32 mouse cellular contexts compared by ENCODE assay signal in genomic region chr1:34571431-34571830, GRCm38 (mm10). TPM values are rescaled to one million over a fixed set of nuclear protein-coding genes. Genes with fewer than 3 reads are reported as not detected.
DNase-seq lines count a peak whose midpoint lies in the region; ATAC-seq and TF ChIP-seq lines count a peak whose summit lies in the region.
"Had no signal": no experiment of that assay in that cellular context is flagged by ENCODE, and none has a peak within 500 bp of the region (broad histone marks: within the 10 kb centered on the region; RNA-seq: fewer than 3 reads in every experiment).

No protein-coding gene starts in this region.

- no peak for TF ChIP-seq CTCF in layer of hippocampus, adult 2 months (conservative IDR thresholded peaks at IDR 0.05)

- H3K36me3 ChIP-seq in forebrain, embryonic 10.5 days (replicated peaks) = no peaks in the 10 kb centered on the region
- H3K36me3 ChIP-seq: limb, embryonic 13.5 days; lung, embryonic 15.5 days had no signal

- peak overlapping the region; percentile 72 for H3K27ac ChIP-seq in layer of hippocampus, adult 2 months
- H3K27ac ChIP-seq in forebrain, embryonic 10.5 days = no peak overlapping the region
- H3K27ac ChIP-seq: hindbrain, postnatal 0 days; limb, embryonic 13.5 days; liver, embryonic 14.5 days; lung, embryonic 15.5 days; macrophage had no signal

- DNase-seq in frontal cortex, postnatal 25 days (ENCODE audit: low spot score in 2 of 2) = no peak
- peak; percentile 80 for DNase-seq in brain, adult 2 months (ENCODE audit: low read depth, low spot score)
- peak; percentile 43 to 55 for DNase-seq in layer of hippocampus, adult 2 months (ENCODE audit: low spot score in 2 of 2)
- peak; percentile 38 to 84 for DNase-seq in left cerebral cortex, postnatal 14 days (ENCODE audit: low spot score in 2 of 2)
- no peak for DNase-seq in embryo, embryonic 9.5 days (ENCODE audit: extremely low spot score)
- DNase-seq in forebrain, embryonic 10.5 days (ENCODE audit: extremely low spot score, low spot score) = no peak
- DNase-seq in urinary bladder, postnatal 10 days (ENCODE audit: low spot score) = no peak
- DNase-seq: adrenal gland, postnatal 25 days; cerebellum, adult 9-10 months; forebrain, postnatal 0 days; gastrocnemius, postnatal 25 days; retina, postnatal 1 day; thymus, adult 2 months had no signal

- H3K4me1 ChIP-seq in forebrain, embryonic 10.5 days = no peaks in the 10 kb centered on the region
- H3K4me1 ChIP-seq: limb, embryonic 13.5 days; lung, embryonic 15.5 days had no signal

- WGBS in forebrain, embryonic 10.5 days = 75% methylated on average over 6 of the region's 6 CpGs

- ATAC-seq in frontal cortex, adult (ENCODE audit: low TSS enrichment) = peak; percentile 91
- ATAC-seq: forebrain, postnatal 0 days; hindbrain, postnatal 0 days; intestine, postnatal 0 days had no signal

- no peaks in the 10 kb centered on the region for H3K27me3 ChIP-seq in forebrain, embryonic 10.5 days (ENCODE audit: poor library complexity, severe bottlenecking)
- H3K27me3 ChIP-seq: CH12.LX; lung, embryonic 15.5 days had no signal

- H3K4me3 ChIP-seq in layer of hippocampus, adult 2 months = no peak overlapping the region
- H3K4me3 ChIP-seq in forebrain, embryonic 10.5 days = no peak overlapping the region
- H3K4me3 ChIP-seq: limb, embryonic 13.5 days; lung, embryonic 15.5 days had no signal

- no peaks in the 10 kb centered on the region for H3K9me3 ChIP-seq in forebrain, embryonic 10.5 days
- H3K9me3 ChIP-seq: limb, embryonic 13.5 days; lung, embryonic 15.5 days had no signal

- intact Hi-C loops in left cerebral cortex, postnatal 14 days (cut with DNase I) = no loop called here

RNA-seq across cellular contexts. Expression of gene Amer3, which starts 8.0 kb away (rescaled TPM):
- 10 to 100 TPM; 41.0 to 43.8 TPM for total RNA-seq in layer of hippocampus, adult 2 months (2021)
- total RNA-seq in left cerebral cortex, postnatal 14 days (2021) = 10 to 100 TPM; 26.4 to 29.2 TPM
- 0.48 and 0.71 TPM in 2 replicates for polyA plus RNA-seq in forebrain, embryonic 10.5 days (2016; fragmentation: Nextera tagmentation; extraction: Ambion mirVana)
- total RNA-seq: gastrocnemius, postnatal 25 days; heart, adult 8-10 months; hematopoietic stem cell, adult 5-6 weeks; MEL had no signal
- polyA plus RNA-seq: liver, embryonic 14.5 days; macrophage; thymus, adult 2 months had no signal

RNA-seq across cellular contexts. Expression of gene Prss40, which starts 10.7 kb away (rescaled TPM):
- total RNA-seq in layer of hippocampus, adult 2 months (2021) = not detected
- not detected for total RNA-seq in left cerebral cortex, postnatal 14 days (2021)
- polyA plus RNA-seq in forebrain, embryonic 10.5 days (2016; fragmentation: Nextera tagmentation; extraction: Ambion mirVana) = not detected in 2 replicates
- total RNA-seq: adrenal gland, postnatal 25 days; CH12.LX; forebrain, postnatal 0 days; gastrocnemius, postnatal 25 days; heart, adult 8-10 months; hematopoietic stem cell, adult 5-6 weeks; hindbrain, postnatal 0 days; MEL had no signal
- polyA plus RNA-seq: embryonic facial prominence, embryonic 14.5 days; forebrain, postnatal 0 days; heart, embryonic 16.5 days; intestine, postnatal 0 days; kidney, embryonic 16.5 days; large intestine, adult 2 months; liver, embryonic 14.5 days; lung, embryonic 15.5 days; macrophage; midbrain, embryonic 11.5 days; spleen, adult 2 months; stomach, embryonic 14.5 days; thymus, adult 2 months; urinary bladder, adult 2 months had no signal

RNA-seq across cellular contexts. Expression of gene Cfc1, which starts 36.0 kb away (rescaled TPM):
- under 1 TPM in 1 of 2 experiments, not detected in 1; 0.36 TPM for total RNA-seq in layer of hippocampus, adult 2 months (2021)
- total RNA-seq in left cerebral cortex, postnatal 14 days (2021) = not detected
- polyA plus RNA-seq in forebrain, embryonic 10.5 days (2016; fragmentation: Nextera tagmentation; extraction: Ambion mirVana) = not detected in 2 replicates
- total RNA-seq: adrenal gland, postnatal 25 days; CH12.LX; forebrain, postnatal 0 days; gastrocnemius, postnatal 25 days; heart, adult 8-10 months; MEL had no signal
- polyA plus RNA-seq: heart, embryonic 16.5 days; intestine, postnatal 0 days; large intestine, adult 2 months; liver, embryonic 14.5 days; macrophage; midbrain, embryonic 11.5 days; spleen, adult 2 months; thymus, adult 2 months had no signal

Comparison
In these comparisons a context has a peak if more than half of its experiments do, and no peak if none do; other contexts are left out.
1. DNase-seq: peak in brain, adult 2 months (single experiment), layer of hippocampus, adult 2 months (2 of 2) and left cerebral cortex, postnatal 14 days (2 of 2); none in frontal cortex, postnatal 25 days (0 of 2), embryo, embryonic 9.5 days (single experiment), forebrain, embryonic 10.5 days (single experiment) and urinary bladder, postnatal 10 days (single experiment).